Mouse (Mus musculus): ENCODE measurements around the gene Synpr.

GRCm38 (mm10) chr14:13651039-13651438 is 366.5 kb downstream of the Synpr start:
- TF ChIP-seq CTCF (IDR thresholded peaks at IDR 0.05; ENCODE audit: extremely low read depth, insufficient read depth, low read length) (no peak), POLR2A (IDR thresholded peaks at IDR 0.05; ENCODE audit: extremely low read depth, insufficient read depth, low read length) (no peak)

Measured in cortical plate, adult 2 months (tissue).